Mouse (Mus musculus): ENCODE data around the gene C1qa.

DNA sequence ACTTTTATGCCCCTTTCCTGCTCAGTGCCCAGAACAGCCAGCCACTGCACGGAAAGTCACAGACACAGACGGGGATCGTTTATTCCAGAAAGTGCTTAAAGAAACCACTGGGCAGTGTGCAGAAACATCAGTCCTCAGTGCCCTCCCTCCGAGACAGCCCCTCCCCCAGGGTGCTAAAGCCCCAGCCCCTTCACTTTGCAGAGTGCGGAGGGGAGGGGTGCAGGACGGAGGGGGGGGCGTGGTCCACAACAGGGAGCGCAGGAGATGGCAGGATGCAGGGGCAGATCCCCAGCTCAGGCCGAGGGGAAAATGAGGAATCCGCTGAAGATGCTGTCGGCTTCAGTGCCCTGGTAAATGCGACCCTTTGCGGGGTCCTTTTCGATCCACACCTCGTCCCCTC, 2.7 kb downstream of the C1qa start:
- no peak for TF ChIP-seq MAX (IDR thresholded peaks at IDR 0.05)
- TF ChIP-seq MYOG (IDR thresholded peaks at IDR 0.05; ENCODE audit: control insufficient read depth, extremely low read depth, insufficient read length): no peak
- TF ChIP-seq CTCF (IDR thresholded peaks at IDR 0.05; ENCODE audit: control insufficient read depth, insufficient read depth, insufficient read length): no peak
- no peak for TF ChIP-seq CEBPB (IDR thresholded peaks at IDR 0.05; ENCODE audit: low read depth)
- TF ChIP-seq USF1 (IDR thresholded peaks at IDR 0.05; ENCODE audit: low read depth): no peak
- TF ChIP-seq MYOD1 (IDR thresholded peaks at IDR 0.05; ENCODE audit: control insufficient read depth, insufficient read length, low read depth): no peak
- TF ChIP-seq FOSL1 (IDR thresholded peaks at IDR 0.05; ENCODE audit: insufficient read depth, low read length, poor library complexity, severe bottlenecking): no peak

Data from C2C12 (cell line).